Mouse (Mus musculus) midbrain, embryonic 14.5 days (tissue): Measurements from ENCODE around the gene Trip10. TPM values are rescaled to one million over a fixed set of nuclear protein-coding genes. Genes with fewer than 3 reads are reported as not detected.

Experiments used
- ATAC-seq: fragments of 200-750 bp; cut with Nextera tagmentation; 2 replicates; pipeline ENCODE4 v1.8.0; 2017; ENCODE audit warnings: moderate number of reproducible peaks, moderate library complexity; ENCODE audit not compliant: low FRiP score, low TSS enrichment
- DNase-seq: peaks from one replicate; pipeline ENCODE4 v3.0.0-alpha.2; 2015
- H3K27ac ChIP-seq: fragments of 300-500 bp; sonication (generic); replicated peaks from 2 replicates; pipeline ENCODE4 v1.5.1; 2014; ENCODE audit warnings: mild to moderate bottlenecking, low read depth, low read length, moderate library complexity
- H3K27me3 ChIP-seq: fragments of 300-500 bp; sonication (generic); 2 replicates; pipeline ENCODE4 v1.6.1; 2014; ENCODE audit warnings: low read length, control low read depth, mixed read lengths; ENCODE audit not compliant: control insufficient read depth, insufficient read depth
- H3K36me3 ChIP-seq: fragments of 300-500 bp; sonication (generic); 2 replicates; pipeline ENCODE4 v1.6.1; 2014; ENCODE audit warnings: low read length, control low read depth; ENCODE audit not compliant: control insufficient read depth, insufficient read depth
- H3K4me1 ChIP-seq: fragments of 300-500 bp; sonication (generic); 2 replicates; pipeline ENCODE4 v1.6.1; 2014; ENCODE audit warnings: mild to moderate bottlenecking, antibody characterized with exemption, low read length, control low read depth; ENCODE audit not compliant: control insufficient read depth, insufficient read depth
- H3K4me2 ChIP-seq: fragments of 300-500 bp; sonication (generic); 2 replicates; pipeline ENCODE4 v1.6.1; 2014; ENCODE audit warnings: mild to moderate bottlenecking, low read length, moderate library complexity
- H3K4me3 ChIP-seq: fragments of 300-500 bp; sonication (generic); replicated peaks from 2 replicates; pipeline ENCODE4 v1.5.1; 2014; ENCODE audit warnings: low read depth, low read length
- H3K9ac ChIP-seq: fragments of 300-500 bp; sonication (generic); replicated peaks from 2 replicates; pipeline ENCODE4 v1.6.1; 2014; ENCODE audit warnings: mild to moderate bottlenecking, low read length, moderate library complexity
- H3K9me3 ChIP-seq: fragments of 300-500 bp; sonication (generic); 2 replicates; pipeline ENCODE4 v1.6.1; 2016; ENCODE audit warnings: low read length, control low read depth, mixed read lengths; ENCODE audit not compliant: control insufficient read depth
- WGBS: fragments of 180-500 bp; shearing (Covaris S2); extraction: QIAGEN DNeasy Blood & Tissue Kit; methylation state at CpG from one replicate; pipeline ENCODE4 v1.1.7; 2014; 5-methylcytosine and 5-hydroxymethylcytosine counted together
- polyA plus RNA-seq: library from polyadenylated mRNA; unstranded; fragments of >200 nt; fragmentation: Nextera tagmentation; extraction: Ambion mirVana; gene quantifications from 2 replicates; pipeline ENCODE4 v1.2.1, GENCODE M21; 2014

Trip10 gene
- polyA plus RNA-seq, 1 experiment from 2014 or later, result 7.2 TPM

DNA sequence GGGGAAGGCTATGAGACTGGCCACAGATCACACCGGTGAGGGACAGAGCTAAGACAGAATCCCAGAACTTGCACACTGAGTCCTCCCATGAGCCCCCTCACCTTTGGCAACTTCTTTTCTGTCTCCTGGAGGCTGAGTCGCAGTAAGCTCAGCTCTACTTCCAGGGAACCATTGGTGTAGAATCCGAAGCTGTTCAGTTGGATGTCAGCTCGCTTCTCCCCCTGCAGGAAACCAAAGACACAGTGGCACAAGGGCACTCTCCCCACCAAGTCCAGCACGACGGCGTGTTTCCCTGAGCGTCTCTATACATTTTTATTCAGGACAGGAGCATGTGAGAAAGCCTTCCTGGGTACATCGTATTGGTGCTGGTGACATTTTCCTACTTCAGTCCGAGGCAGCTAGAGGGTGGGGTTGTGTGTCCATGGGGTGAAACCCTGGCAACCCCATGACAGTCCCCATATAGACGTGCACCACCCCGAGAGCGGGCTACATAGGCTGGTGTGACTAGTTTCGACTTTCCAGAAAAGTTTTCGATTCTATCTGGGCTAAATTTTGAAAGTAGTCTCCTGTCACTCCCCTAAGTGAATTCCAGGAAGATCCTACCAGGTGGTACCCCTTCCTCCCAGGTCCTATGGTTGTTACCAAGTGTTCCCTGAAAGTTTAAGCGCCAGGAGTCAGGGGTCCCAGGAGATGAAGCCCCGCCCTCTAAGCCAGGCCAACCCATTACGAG, 2.4 kb upstream of the Trip10 start:
- WGBS, result 6% methylated on average over 18 of the region's 18 CpGs
- peak; percentile 29 for DNase-seq
- peak overlapping the region; percentile 62 for H3K4me2 ChIP-seq
- peak overlapping the region; percentile 94 for H3K27ac ChIP-seq
- H3K4me3 ChIP-seq, result peak overlapping the region; percentile 56
- no peaks in the 10 kb centered on the region; the same call in 1 of the 2 replicates for H3K27me3 ChIP-seq
- no peaks in the 10 kb centered on the region for H3K9me3 ChIP-seq
- H3K9ac ChIP-seq, result peak overlapping the region; percentile 71
- 0 out of 2 replicates have a peak, but pooled peaks have one; percentile 0 for ATAC-seq
- peaks cover 27% of the 10 kb centered on the region for H3K4me1 ChIP-seq
- peaks cover 20% of the 10 kb centered on the region for H3K36me3 ChIP-seq

GRCm38 (mm10) chr17:57247393-57248200, 1.7 kb upstream of the Trip10 start:
- Histone ChIP-seq H3K27me3 (no peaks in the 10 kb centered on the region; the same call in 1 of the 2 replicates), H3K9ac (peak overlapping the region; percentile 71), H3K27ac (peak overlapping the region; percentile 94), H3K36me3 (peaks cover 15% of the 10 kb centered on the region; the same call in 1 of the 2 replicates), H3K4me1 (peaks cover 27% of the 10 kb centered on the region), H3K9me3 (no peaks in the 10 kb centered on the region), H3K4me3 (peak overlapping the region; percentile 56), H3K4me2 (peak overlapping the region; percentile 95)
- WGBS, result under 1% methylated on average over 46 of the region's 46 CpGs
- DNase-seq (peak; percentile 97), ATAC-seq (peak; percentile 93)

GRCm38 (mm10) chr17:57248201-57248699, 1.0 kb upstream of the Trip10 start, which contains the start of gene Gpr108:
Gene Gpr108 (minus strand): TSS chr17:57248446.
- peak; percentile 54 for ATAC-seq

DNA sequence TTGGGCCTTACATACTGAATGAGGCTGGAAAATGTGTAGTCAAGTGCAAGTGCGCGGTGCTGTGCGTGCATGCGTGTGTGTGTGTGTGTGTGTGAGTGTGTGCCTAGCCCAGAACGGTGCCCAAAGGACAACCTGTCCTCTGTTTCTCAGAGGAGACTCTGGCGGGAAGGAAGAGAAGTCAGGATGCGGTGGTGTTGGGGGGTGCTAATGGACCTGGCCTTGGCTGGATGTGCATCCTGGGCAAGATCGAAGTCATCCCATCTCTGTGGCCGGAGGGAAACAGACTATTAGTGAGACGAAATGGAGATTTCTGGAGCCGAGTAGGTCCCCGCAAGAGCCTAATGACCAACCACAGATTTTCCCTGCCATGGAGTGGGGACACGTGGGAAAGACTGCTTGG, 484 bp upstream of the Trip10 start:
- Histone ChIP-seq H3K27ac (peak overlapping the region; percentile 81), H3K27me3 (no peaks in the 10 kb centered on the region; the same call in 1 of the 2 replicates), H3K9ac (peak overlapping the region; percentile 48), H3K4me1 (peaks cover 27% of the 10 kb centered on the region), H3K4me2 (peak overlapping the region; percentile 95), H3K4me3 (peak overlapping the region; percentile 56), H3K36me3 (0 out of 2 replicates have a peak, but pooled peaks cover 6% of the 10 kb centered on the region), H3K9me3 (no peaks in the 10 kb centered on the region)
- no peak for ATAC-seq
- DNase-seq, result no peak
- WGBS, result 6% methylated on average over 13 of the region's 13 CpGs

More at GRCm38 (mm10) chr17:57248201-57248699, 1.0 kb upstream of the Trip10 start, which contains the start of gene Gpr108:
- no peaks in the 10 kb centered on the region for H3K9me3 ChIP-seq
- 0 out of 2 replicates have a peak, but pooled peaks cover 8% of the 10 kb centered on the region for H3K36me3 ChIP-seq
- WGBS, result 0% methylated on average over 12 of the region's 12 CpGs
- H3K27ac ChIP-seq, result peak within 1 kb of the TSS; percentile 94
- peak within 1 kb of the TSS; percentile 95 for H3K4me2 ChIP-seq
- peak within 1 kb of the TSS; percentile 71 for H3K9ac ChIP-seq
- no peaks in the 10 kb centered on the region; the same call in 1 of the 2 replicates for H3K27me3 ChIP-seq
- peaks cover 27% of the 10 kb centered on the region for H3K4me1 ChIP-seq
- peak; percentile 90 for DNase-seq
- H3K4me3 ChIP-seq, result peak within 1 kb of the TSS; percentile 56

- DNase-seq, result peak; percentile 15
- Histone ChIP-seq H3K9ac (peak overlapping the region; percentile 48; the same call in 1 of the 2 replicates), H3K4me3 (peak overlapping the region; percentile 56), H3K36me3 (0 out of 2 replicates have a peak, but pooled peaks cover 8% of the 10 kb centered on the region), H3K27ac (no peak overlapping the region), H3K9me3 (no peaks in the 10 kb centered on the region), H3K4me2 (peak overlapping the region; percentile 95), H3K4me1 (peaks cover 27% of the 10 kb centered on the region), H3K27me3 (no peaks in the 10 kb centered on the region; the same call in 1 of the 2 replicates)
- 4% methylated on average over 33 of the region's 33 CpGs for WGBS
- ATAC-seq, result no peak
These were observed 1.4 kb downstream of the Trip10 start for GRCm38 (mm10) chr17:57250461-57251160.

DNA sequence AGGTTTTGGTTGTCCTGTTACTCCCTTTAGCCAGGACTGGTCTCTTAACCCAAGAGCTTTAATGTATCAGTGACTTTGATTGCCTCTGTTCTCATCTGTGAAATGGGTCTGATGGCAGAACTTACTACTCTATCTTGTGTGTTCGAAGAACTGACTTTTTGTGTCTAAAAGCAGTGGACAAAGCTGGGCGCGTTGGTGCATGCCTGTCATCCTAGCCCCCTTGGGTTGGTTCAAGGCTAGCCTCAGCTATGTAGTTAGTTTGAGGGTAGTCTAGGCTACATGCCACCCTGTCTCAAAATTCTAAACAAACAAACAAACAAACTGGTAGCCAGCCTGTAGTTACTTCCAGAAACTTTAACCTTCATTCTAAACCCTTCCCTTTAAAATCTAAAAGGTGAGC, 2.2 kb downstream of the Trip10 start:
- no peak for DNase-seq
- Histone ChIP-seq H3K27me3 (no peaks in the 10 kb centered on the region; the same call in 1 of the 2 replicates), H3K9ac (no peak overlapping the region), H3K9me3 (no peaks in the 10 kb centered on the region), H3K4me1 (peaks cover 27% of the 10 kb centered on the region), H3K4me2 (no peak overlapping the region), H3K27ac (no peak overlapping the region), H3K4me3 (no peak overlapping the region), H3K36me3 (0 out of 2 replicates have a peak, but pooled peaks cover 8% of the 10 kb centered on the region)
- ATAC-seq, result no peak
- WGBS, result over 99% methylated on average over 3 of the region's 3 CpGs

- DNase-seq (no peak), ATAC-seq (no peak)
- H3K9ac ChIP-seq, result no peak overlapping the region
- no peaks in the 10 kb centered on the region for H3K9me3 ChIP-seq
- no peak overlapping the region for H3K27ac ChIP-seq
- H3K27me3 ChIP-seq, result no peaks in the 10 kb centered on the region; the same call in 1 of the 2 replicates
- H3K4me2 ChIP-seq, result no peak overlapping the region
- H3K4me3 ChIP-seq, result no peak overlapping the region
- 85% methylated on average over 6 of the region's 6 CpGs for WGBS
- peaks cover 21% of the 10 kb centered on the region for H3K4me1 ChIP-seq
- peaks cover 10% of the 10 kb centered on the region; the same call in 1 of the 2 replicates for H3K36me3 ChIP-seq
These were observed 4.1 kb downstream of the Trip10 start for GRCm38 (mm10) chr17:57253306-57253705.

DNA sequence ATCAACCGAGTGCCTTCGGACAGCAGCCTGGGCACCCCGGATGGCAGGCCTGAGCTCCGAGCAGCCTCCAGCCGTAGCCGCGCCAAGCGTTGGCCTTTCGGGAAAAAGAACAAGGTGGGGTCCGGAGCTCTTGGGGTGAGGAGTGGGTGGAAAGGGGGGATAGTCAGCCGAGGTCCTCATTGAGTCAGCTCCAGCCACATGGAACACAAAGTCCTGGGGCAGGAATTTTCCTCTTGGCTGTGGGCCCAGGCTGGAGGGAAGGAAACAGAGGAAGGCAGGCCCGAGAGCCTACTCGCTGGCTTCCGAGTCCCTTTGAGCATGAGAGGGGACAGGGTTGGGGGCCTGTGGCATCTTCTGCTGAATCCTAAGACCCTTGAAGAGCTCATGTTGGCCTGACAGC, 6.1 kb downstream of the Trip10 start:
- ATAC-seq (no peak), DNase-seq (no peak)
- Histone ChIP-seq H3K4me3 (no peak overlapping the region), H3K27ac (no peak overlapping the region), H3K4me1 (peaks cover 2% of the 10 kb centered on the region), H3K36me3 (peaks cover 12% of the 10 kb centered on the region; the same call in 1 of the 2 replicates), H3K9ac (no peak overlapping the region), H3K9me3 (no peaks in the 10 kb centered on the region), H3K4me2 (no peak overlapping the region), H3K27me3 (no peaks in the 10 kb centered on the region)
- 95% methylated on average over 14 of the region's 14 CpGs for WGBS
